In the genomic region with DNA sequence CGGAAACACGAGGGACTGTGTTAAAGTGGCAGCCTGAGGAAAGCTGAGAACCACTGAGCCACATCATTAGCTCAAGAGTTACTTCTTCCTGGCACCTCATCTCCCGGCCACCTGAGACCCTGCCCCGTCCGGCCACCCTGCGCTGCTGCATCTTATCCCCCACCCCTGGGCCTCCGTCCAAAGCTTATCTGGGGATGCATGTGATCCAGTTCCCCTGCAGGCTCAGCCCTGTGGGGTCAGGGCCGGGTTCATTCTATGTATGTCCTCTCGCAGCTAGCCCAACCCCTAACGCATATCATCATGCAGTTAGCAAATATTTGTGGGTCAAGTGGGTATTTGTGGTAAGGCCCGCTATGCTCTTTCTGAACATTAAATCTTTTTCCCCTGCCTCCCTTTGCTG, we compare ENCODE assay signal across 8 mouse cellular contexts. TPM values are rescaled to one million over a fixed set of nuclear protein-coding genes. Genes with fewer than 3 reads are reported as not detected.
DNase-seq lines count a peak whose midpoint lies in the region; ATAC-seq and TF ChIP-seq lines count a peak whose summit lies in the region.
"Had no signal": no experiment of that assay in that cellular context is flagged by ENCODE, and none has a peak within 500 bp of the region (broad histone marks: within the 10 kb centered on the region; RNA-seq: fewer than 3 reads in every experiment).

No protein-coding gene starts in this region.

- 14% methylated on average over 11 of the region's 11 CpGs for WGBS in heart, postnatal 0 days
- 62% methylated on average over 11 of the region's 11 CpGs for WGBS in midbrain, postnatal 0 days

- H3K27ac ChIP-seq in layer of hippocampus, adult 2 months: peak overlapping the region; percentile 73
- H3K27ac ChIP-seq in heart, postnatal 0 days (ENCODE audit: low read depth): peak overlapping the region; percentile 91
- no peak overlapping the region for H3K27ac ChIP-seq in midbrain, postnatal 0 days (ENCODE audit: low read depth, low read length)

- no peak for TF ChIP-seq CTCF in layer of hippocampus, adult 2 months (conservative IDR thresholded peaks at IDR 0.05)
- peak; percentile 18; the same call in 1 of the 2 replicates for TF ChIP-seq CTCF in heart, postnatal 0 days (IDR thresholded peaks at IDR 0.05; ENCODE audit: low read depth)
- no peak for TF ChIP-seq CTCF in midbrain, postnatal 0 days (IDR thresholded peaks at IDR 0.05)

- no peaks in the 10 kb centered on the region for H3K36me3 ChIP-seq in heart, postnatal 0 days (replicated peaks; ENCODE audit: control insufficient read depth, insufficient read depth, low read length)
- no peaks in the 10 kb centered on the region for H3K36me3 ChIP-seq in midbrain, postnatal 0 days (ENCODE audit: insufficient read depth, low read length)

- H3K9ac ChIP-seq in heart, postnatal 0 days (replicated peaks; ENCODE audit: low read depth, low read length): peak overlapping the region; percentile 52
- H3K9ac ChIP-seq in midbrain, postnatal 0 days (replicated peaks; ENCODE audit: low read length, poor library complexity, severe bottlenecking): no peak overlapping the region

- H3K27me3 ChIP-seq in heart, postnatal 0 days (ENCODE audit: control insufficient read depth, insufficient read depth, low read length): no peaks in the 10 kb centered on the region
- no peaks in the 10 kb centered on the region for H3K27me3 ChIP-seq in midbrain, postnatal 0 days (ENCODE audit: insufficient read depth, low read length)
- H3K27me3 ChIP-seq: megakaryocyte, embryonic 14.5 days had no signal

- H3K9me3 ChIP-seq in heart, postnatal 0 days (replicated peaks; ENCODE audit: control insufficient read depth, low read length): no peaks in the 10 kb centered on the region
- no peaks in the 10 kb centered on the region for H3K9me3 ChIP-seq in midbrain, postnatal 0 days (ENCODE audit: low read length)
- H3K9me3 ChIP-seq: megakaryocyte, embryonic 14.5 days had no signal

- 0 out of 2 replicates have a peak, but pooled peaks have one; percentile 35 for TF ChIP-seq EP300 in heart, postnatal 0 days (IDR thresholded peaks at IDR 0.05; ENCODE audit: low read depth)

- peaks cover 33% of the 10 kb centered on the region for H3K4me1 ChIP-seq in heart, postnatal 0 days (ENCODE audit: control insufficient read depth, insufficient read depth)
- peaks cover 4% of the 10 kb centered on the region; the same call in 1 of the 2 replicates for H3K4me1 ChIP-seq in midbrain, postnatal 0 days (ENCODE audit: insufficient read depth, low read length)

- peak; percentile 13; the same call in 1 of the 2 replicates for ATAC-seq in heart, postnatal 0 days (ENCODE audit: insufficient read depth, low read depth)
- peak; percentile 29 for ATAC-seq in megakaryocyte-erythroid progenitor cell, adult 5-6 weeks (replicated peaks; ENCODE audit: low FRiP score, low TSS enrichment, poor library complexity, severe bottlenecking)
- ATAC-seq in midbrain, postnatal 0 days (ENCODE audit: low FRiP score): no peak

- H3K4me2 ChIP-seq in heart, postnatal 0 days (ENCODE audit: low read depth, low read length): peak overlapping the region; percentile 49
- H3K4me2 ChIP-seq in midbrain, postnatal 0 days (ENCODE audit: low read depth, low read length, poor library complexity, severe bottlenecking): no peak overlapping the region

- DNase-seq in layer of hippocampus, adult 2 months (ENCODE audit: low spot score in 2 of 2): no peak
- no peak for DNase-seq in layer of hippocampus, adult 9-10 months (ENCODE audit: low spot score)
- peak; percentile 56 for DNase-seq in gastrocnemius, adult 18-20 months (ENCODE audit: low spot score)
- DNase-seq in heart, postnatal 0 days (ENCODE audit: low spot score): peak; percentile 73
- DNase-seq in frontal cortex, postnatal 10 days (ENCODE audit: low spot score in 2 of 2): no peak
- no peak for DNase-seq in midbrain, postnatal 0 days (ENCODE audit: low spot score)

- no peak overlapping the region for H3K4me3 ChIP-seq in layer of hippocampus, adult 2 months
- H3K4me3 ChIP-seq in heart, postnatal 0 days (ENCODE audit: low read depth, low read length): peak overlapping the region; percentile 4; the same call in 1 of the 2 replicates
- no peak overlapping the region for H3K4me3 ChIP-seq in midbrain, postnatal 0 days (ENCODE audit: low read depth, low read length)

RNA-seq across cellular contexts. Expression of gene Nipsnap2, which starts 4.4 kb away (rescaled TPM):
- 10 to 100 TPM; 81.2 to 81.8 TPM for total RNA-seq in layer of hippocampus, adult 2 months (2021)
- 100 to 1,000 TPM; 539 to 562 TPM for total RNA-seq in gastrocnemius, adult 18-20 months (2021)
- 563 and 624 TPM in 2 replicates for total RNA-seq in heart, postnatal 0 days (2014; rRNA removed; ENCODE audit: low replicate concordance)
- 720 and 738 TPM in 2 replicates for polyA plus RNA-seq in heart, postnatal 0 days (2015; fragmentation: Nextera tagmentation; extraction: Ambion mirVana)
- total RNA-seq in megakaryocyte-erythroid progenitor cell, adult 5-6 weeks (2014; fragmentation: Nextera tagmentation): 32.1 and 32.8 TPM in 2 replicates
- total RNA-seq in megakaryocyte-erythroid progenitor cell, adult 5-6 weeks (2017): 23.8 and 41.1 TPM in 2 replicates
- total RNA-seq in midbrain, postnatal 0 days (2014; rRNA removed): 66.7 and 79.0 TPM in 2 replicates
- polyA plus RNA-seq in midbrain, postnatal 0 days (2015; fragmentation: Nextera tagmentation; extraction: Ambion mirVana): 108 and 109 TPM in 2 replicates

RNA-seq across cellular contexts. Expression of gene Mrps17, which starts 14.0 kb away (rescaled TPM):
- 10 to 100 TPM; 73.6 to 77.7 TPM for total RNA-seq in layer of hippocampus, adult 2 months (2021)
- 10 to 100 TPM; 58.3 to 61.5 TPM for total RNA-seq in gastrocnemius, adult 18-20 months (2021)
- total RNA-seq in heart, postnatal 0 days (2014; rRNA removed; ENCODE audit: low replicate concordance): 141 and 196 TPM in 2 replicates
- 173 and 181 TPM in 2 replicates for polyA plus RNA-seq in heart, postnatal 0 days (2015; fragmentation: Nextera tagmentation; extraction: Ambion mirVana)
- 125 and 167 TPM in 2 replicates for total RNA-seq in megakaryocyte-erythroid progenitor cell, adult 5-6 weeks (2014; fragmentation: Nextera tagmentation)
- 82.0 and 92.6 TPM in 2 replicates for total RNA-seq in megakaryocyte-erythroid progenitor cell, adult 5-6 weeks (2017)
- 124 and 163 TPM in 2 replicates for total RNA-seq in midbrain, postnatal 0 days (2014; rRNA removed)
- polyA plus RNA-seq in midbrain, postnatal 0 days (2015; fragmentation: Nextera tagmentation; extraction: Ambion mirVana): 161 and 176 TPM in 2 replicates

RNA-seq across cellular contexts. Expression of gene Sept14, which starts 21.0 kb away (rescaled TPM):
- total RNA-seq in layer of hippocampus, adult 2 months (2021): not detected
- total RNA-seq in gastrocnemius, adult 18-20 months (2021): not detected
- total RNA-seq in heart, postnatal 0 days (2014; rRNA removed; ENCODE audit: low replicate concordance): not detected in 2 replicates
- not detected in 2 replicates for polyA plus RNA-seq in heart, postnatal 0 days (2015; fragmentation: Nextera tagmentation; extraction: Ambion mirVana)
- not detected in 2 replicates for total RNA-seq in megakaryocyte-erythroid progenitor cell, adult 5-6 weeks (2014; fragmentation: Nextera tagmentation)
- total RNA-seq in megakaryocyte-erythroid progenitor cell, adult 5-6 weeks (2017): not detected in 2 replicates
- total RNA-seq in midbrain, postnatal 0 days (2014; rRNA removed): not detected in 2 replicates
- polyA plus RNA-seq in midbrain, postnatal 0 days (2015; fragmentation: Nextera tagmentation; extraction: Ambion mirVana): not detected in 2 replicates

RNA-seq across cellular contexts. Expression of gene Psph, which starts 58.0 kb away (rescaled TPM):
- 10 to 100 TPM; 27.7 to 28.5 TPM for total RNA-seq in layer of hippocampus, adult 2 months (2021)
- 10 to 100 TPM; 13.2 to 14.4 TPM for total RNA-seq in gastrocnemius, adult 18-20 months (2021)
- total RNA-seq in heart, postnatal 0 days (2014; rRNA removed; ENCODE audit: low replicate concordance): 21.9 and 30.1 TPM in 2 replicates
- 26.2 and 26.5 TPM in 2 replicates for polyA plus RNA-seq in heart, postnatal 0 days (2015; fragmentation: Nextera tagmentation; extraction: Ambion mirVana)
- total RNA-seq in megakaryocyte-erythroid progenitor cell, adult 5-6 weeks (2014; fragmentation: Nextera tagmentation): 17.2 and 22.8 TPM in 2 replicates
- 20.6 and 21.1 TPM in 2 replicates for total RNA-seq in megakaryocyte-erythroid progenitor cell, adult 5-6 weeks (2017)
- 18.5 and 33.1 TPM in 2 replicates for total RNA-seq in midbrain, postnatal 0 days (2014; rRNA removed)
- 40.3 and 42.0 TPM in 2 replicates for polyA plus RNA-seq in midbrain, postnatal 0 days (2015; fragmentation: Nextera tagmentation; extraction: Ambion mirVana)

RNA-seq across cellular contexts. Expression of gene Zfp11, which starts 59.4 kb away (rescaled TPM):
- total RNA-seq in layer of hippocampus, adult 2 months (2021): 1 to 10 TPM; 7.2 to 7.9 TPM
- total RNA-seq in gastrocnemius, adult 18-20 months (2021): 1 to 10 TPM; 1.9 to 2.0 TPM
- total RNA-seq in heart, postnatal 0 days (2014; rRNA removed; ENCODE audit: low replicate concordance): 0.95 and 1.2 TPM in 2 replicates
- polyA plus RNA-seq in heart, postnatal 0 days (2015; fragmentation: Nextera tagmentation; extraction: Ambion mirVana): 2.3 and 3.0 TPM in 2 replicates
- 4.5 and 6.2 TPM in 2 replicates for total RNA-seq in megakaryocyte-erythroid progenitor cell, adult 5-6 weeks (2014; fragmentation: Nextera tagmentation)
- total RNA-seq in megakaryocyte-erythroid progenitor cell, adult 5-6 weeks (2017): 2.6 and 5.2 TPM in 2 replicates
- 5.1 and 5.3 TPM in 2 replicates for total RNA-seq in midbrain, postnatal 0 days (2014; rRNA removed)
- 4.5 and 4.7 TPM in 2 replicates for polyA plus RNA-seq in midbrain, postnatal 0 days (2015; fragmentation: Nextera tagmentation; extraction: Ambion mirVana)

Comparison
In these comparisons a context has a peak if more than half of its experiments do, and no peak if none do; other contexts are left out.
1. DNase-seq: peak in gastrocnemius, adult 18-20 months (single experiment) and heart, postnatal 0 days (single experiment); none in layer of hippocampus, adult 2 months (0 of 2), layer of hippocampus, adult 9-10 months (single experiment), frontal cortex, postnatal 10 days (0 of 2) and midbrain, postnatal 0 days (single experiment).